Mouse (Mus musculus) left cerebral cortex, adult 8-10 months (tissue): ENCODE measurements around the gene Arl4d. TPM values are rescaled to one million over a fixed set of nuclear protein-coding genes. Genes with fewer than 3 reads are reported as not detected.

Experiments
- total RNA-seq, 4 experiments: library from RNA; stranded (reverse); gene quantifications; 2 replicates each; pipeline ENCODE4 v1.2.4; 2022

Gene Arl4d
- total RNA-seq, 4 experiments from 2014 or later = 25.0 to 36.9 (median 30.7) TPM

Other genes with a start within 250 kb of the Arl4d start
- 10 to 100 TPM; 47.2 to 57.2 (median 47.5) TPM for gene Aarsd1, start 247.9 kb upstream of the Arl4d start, total RNA-seq
- gene Gm27029, start 240.7 kb upstream of the Arl4d start, total RNA-seq = 1 to 10 TPM; 4.4 to 6.6 (median 5.2) TPM
- 10 to 100 TPM; 31.1 to 37.3 (median 34.4) TPM for gene Rundc1, start 240.5 kb upstream of the Arl4d start, total RNA-seq
- gene Ptges3l, start 240.2 kb upstream of the Arl4d start, total RNA-seq = 1 to 10 TPM; 2.1 to 3.5 (median 3.1) TPM
- gene Rpl27, start 223.2 kb upstream of the Arl4d start, total RNA-seq = 10 to 100 TPM; 20.6 to 44.6 (median 32.7) TPM
- 1 to 10 TPM; 2.8 to 4.8 (median 3.3) TPM for gene Ifi35, start 217.1 kb upstream of the Arl4d start, total RNA-seq
- gene Rnd2, start 200.5 kb upstream of the Arl4d start, total RNA-seq = 100 to 1,000 TPM; 156 to 190 (median 176) TPM
- 10 to 100 TPM; 40.7 to 54.4 (median 45.8) TPM for gene Vat1, start 199.3 kb upstream of the Arl4d start, total RNA-seq
- 1 to 10 TPM in 3 of 4 experiments, under 1 TPM in 1; 0.78 to 1.4 (median 1.3) TPM for gene Brca1, start 113.6 kb upstream of the Arl4d start, total RNA-seq
- gene Nbr1, start 113.4 kb upstream of the Arl4d start, total RNA-seq = 100 to 1,000 TPM; 131 to 144 (median 133) TPM
- gene Tmem106a, start 83.3 kb upstream of the Arl4d start, total RNA-seq = 1 to 10 TPM in 3 of 4 experiments, under 1 TPM in 1; 0.97 to 3.1 (median 2.2) TPM
- not detected for gene Gm11634, start 66.3 kb upstream of the Arl4d start, total RNA-seq
- 10 to 100 TPM in 2 of 4 experiments, 1 to 10 TPM in 2; 7.8 to 11.5 (median 9.5) TPM for gene Rdm1, start 38.3 kb upstream of the Arl4d start, total RNA-seq
- gene Dhx8, start 67.4 kb downstream of the Arl4d start, total RNA-seq = 10 to 100 TPM; 30.7 to 36.4 (median 32.0) TPM
- 10 to 100 TPM; 10.2 to 13.5 (median 11.1) TPM for gene Etv4, start 119.8 kb downstream of the Arl4d start, total RNA-seq
- gene Meox1, start 228.8 kb downstream of the Arl4d start, total RNA-seq = under 1 TPM; 0.26 to 0.74 (median 0.54) TPM